Mouse (Mus musculus): ENCODE results near the gene Zfp36l1.

- TF ChIP-seq CTCF (IDR thresholded peaks at IDR 0.05; ENCODE audit: control insufficient read depth, insufficient read depth, low read length) (no peak), POLR2A (IDR thresholded peaks at IDR 0.05; ENCODE audit: borderline replicate concordance, control insufficient read depth, low read depth, low read length) (no peak)
These were observed 28.2 kb downstream of the Zfp36l1 start for GRCm38 (mm10) chr12:80084446-80085112.

Data from bone marrow, adult 2 months (tissue).